Mouse (Mus musculus): ENCODE measurements around the gene Abhd4.

- no peak for TF ChIP-seq EP300 (IDR thresholded peaks at IDR 0.05; ENCODE audit: low read depth)
- TF ChIP-seq CTCF (IDR thresholded peaks at IDR 0.05; ENCODE audit: low read depth): no peak
Measured at GRCm38 (mm10) chr14:54236881-54237280, 17.1 kb upstream of the Abhd4 start.
